Mouse (Mus musculus) brain, embryonic 14.5 days (tissue): ENCODE data around the gene Nomo1.

Source experiments
- CTCF ChIP-seq: fragments of 200-500 bp; IDR thresholded peaks from 2 replicates; pipeline ENCODE4 v1.5.1; 2012; ENCODE audit warnings: inconsistent platforms, mild to moderate bottlenecking, moderate library complexity, borderline replicate concordance; ENCODE audit not compliant: insufficient read depth, insufficient read length; ENCODE audit errors: extremely low read depth
- POLR2A ChIP-seq: fragments of 200-500 bp; IDR thresholded peaks from 2 replicates; pipeline ENCODE4 v1.6.1; 2012; ENCODE audit warnings: mild to moderate bottlenecking, inconsistent platforms, borderline replicate concordance; ENCODE audit not compliant: poor library complexity, insufficient read depth, insufficient read length, severe bottlenecking; ENCODE audit errors: extremely low read depth

GRCm38 (mm10) chr7:46110079-46110478, 76.6 kb downstream of the Nomo1 start:
- TF ChIP-seq CTCF (no peak), POLR2A (no peak)
